Mouse (Mus musculus) R1 (cell line): ENCODE data around the gene Ankrd61.

ENCODE experiments used
- DNase-seq: peaks from one replicate; pipeline ENCODE4 v3.0.0-alpha.2; 2018; ENCODE audit warnings: low read depth, low spot score

The Ankrd61 gene

GRCm38 (mm10) chr5:143893396-143893795 is 4.1 kb downstream of the Ankrd61 start:
- DNase-seq = no peak

- DNase-seq = peak; percentile 38
These were observed 5.1 kb downstream of the Ankrd61 start for GRCm38 (mm10) chr5:143892255-143892886.

- DNase-seq = peak; percentile 56
These were observed 6.7 kb downstream of the Ankrd61 start for GRCm38 (mm10) chr5:143890741-143891140.

- no peak for DNase-seq
These were observed 12.2 kb downstream of the Ankrd61 start for GRCm38 (mm10) chr5:143885274-143885673.

- DNase-seq = peak; percentile 72
These were observed 22.9 kb downstream of the Ankrd61 start for GRCm38 (mm10) chr5:143874571-143874970.

- peak; percentile 18 for DNase-seq
These were observed 25.8 kb downstream of the Ankrd61 start for GRCm38 (mm10) chr5:143871547-143872169.
